Mouse (Mus musculus) splenic B cell, adult 2 months (primary cell): ENCODE results near the gene Tmem147.
"Not testable (repeated sequence)": the region's sequence is repeated elsewhere in the genome, so short reads cannot be mapped to it uniquely, and the experiment has no call there.

Experiments used
- DNase-seq: peaks from one replicate; pipeline ENCODE4 v3.0.0-alpha.2; 2011; ENCODE audit warnings: low read depth, low spot score
- H3K27me3 ChIP-seq: 2 replicates; pipeline ENCODE4 v1.6.1; 2012; ENCODE audit warnings: mild to moderate bottlenecking, low read length, moderate library complexity, mixed read lengths; ENCODE audit not compliant: control insufficient read depth, poor library complexity, insufficient read depth, severe bottlenecking
- H3K36me3 ChIP-seq: 2 replicates; pipeline ENCODE4 v1.6.1; 2012; ENCODE audit warnings: mild to moderate bottlenecking, low read length, moderate library complexity, mixed read lengths; ENCODE audit not compliant: control insufficient read depth, poor library complexity, insufficient read depth, severe bottlenecking

Gene Tmem147

DNA sequence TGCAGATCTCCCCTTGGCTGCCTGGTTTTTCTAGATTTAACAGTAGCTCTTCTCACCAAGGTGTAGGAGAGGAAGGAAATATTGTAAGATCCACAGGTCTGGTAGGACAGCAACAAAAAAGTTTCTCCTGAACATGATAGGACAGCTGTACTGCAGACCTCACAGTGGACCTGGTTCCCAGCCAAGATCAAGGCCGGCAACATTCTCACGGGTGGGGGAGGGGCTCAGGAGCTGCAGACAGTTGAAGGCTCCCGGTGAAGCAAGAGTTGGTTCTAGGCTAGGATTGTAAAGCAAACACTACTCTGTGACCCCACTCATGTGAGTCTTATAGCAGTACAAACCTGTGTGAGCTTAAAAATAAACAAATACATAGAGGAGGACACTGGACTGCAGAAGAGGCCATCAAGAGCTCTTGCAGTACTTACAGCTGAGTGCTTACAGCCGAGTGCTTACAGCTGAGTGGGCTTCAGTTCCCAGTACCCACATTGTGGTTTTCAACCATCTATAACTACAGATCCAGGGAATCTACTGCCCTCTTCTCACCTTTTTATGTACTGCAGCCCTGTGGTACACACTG is 14.8 kb upstream of the Tmem147 start:
- Histone ChIP-seq H3K36me3 (no peaks in the 10 kb centered on the region), H3K27me3 (no peaks in the 10 kb centered on the region)
- no peak for DNase-seq

DNA sequence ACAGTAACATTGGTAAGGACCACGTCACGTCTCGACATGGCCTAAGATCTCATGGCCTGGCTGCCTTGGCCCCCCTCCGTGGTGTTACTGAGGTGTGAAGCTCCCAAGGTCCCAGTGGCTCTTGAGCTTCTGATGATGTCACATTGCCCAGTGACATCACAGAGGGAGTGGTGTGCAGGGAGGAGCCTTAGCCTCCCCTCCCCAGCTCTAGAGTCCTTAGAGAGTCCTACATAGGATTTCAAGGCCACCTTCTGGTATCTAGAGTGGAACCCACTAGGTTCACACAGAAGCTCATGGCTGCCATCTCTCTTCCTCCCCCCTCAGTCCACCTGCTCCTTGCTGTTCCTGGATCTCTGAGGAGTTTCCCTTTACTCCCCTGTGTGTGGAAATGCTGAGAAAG is 14.3 kb upstream of the Tmem147 start, which contains the start of gene Gapdhs:
Gene Gapdhs (minus strand): TSS at position 65 of the 400 bp plus-strand sequence.
- not testable (repeated sequence) for H3K27me3 ChIP-seq, H3K36me3 ChIP-seq, DNase-seq

DNA sequence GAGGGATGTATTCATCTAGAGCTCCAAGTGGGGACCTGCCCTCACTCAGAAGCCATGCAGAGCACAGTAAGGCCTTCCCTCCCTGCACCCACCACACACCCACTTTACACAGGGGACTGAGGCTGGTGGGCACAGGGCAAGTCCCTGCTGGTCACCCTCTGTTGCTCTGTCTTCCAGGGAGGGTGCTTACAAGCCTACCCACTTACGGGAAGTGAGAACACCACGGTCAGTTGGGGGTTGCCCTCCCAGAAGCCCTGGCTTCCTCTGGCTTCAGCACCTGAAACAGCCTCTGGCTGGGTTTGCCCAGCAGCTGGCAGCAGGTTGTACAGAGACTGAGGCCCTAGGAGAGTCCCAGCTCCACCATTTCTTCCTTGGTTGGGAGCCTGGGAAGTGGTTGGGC is 13.2 kb upstream of the Tmem147 start:
- H3K27me3 ChIP-seq, H3K36me3 ChIP-seq: not testable (repeated sequence)
- peak; percentile 66 for DNase-seq

DNA sequence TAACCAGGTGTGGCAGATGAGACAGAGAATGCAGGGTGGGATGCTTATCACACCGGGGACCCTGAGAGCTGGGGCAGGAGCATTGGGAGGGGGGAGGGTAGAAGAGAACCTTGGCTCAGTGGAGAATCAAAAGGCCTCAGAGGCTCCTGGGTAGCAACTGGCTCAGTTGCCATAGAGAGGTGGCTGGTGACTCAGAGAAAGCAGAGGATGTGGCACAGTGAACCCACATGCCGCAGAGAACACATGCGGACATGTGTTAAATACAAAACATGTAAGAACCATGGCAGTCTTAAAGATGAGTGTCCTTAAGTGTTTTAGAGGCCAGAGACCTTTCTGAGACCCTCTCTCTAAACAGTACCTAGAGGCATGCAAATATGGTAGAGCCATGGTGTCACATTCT is 6.9 kb upstream of the Tmem147 start:
- Histone ChIP-seq H3K36me3 (peaks cover 8% of the 10 kb centered on the region; the same call in 1 of the 2 replicates), H3K27me3 (no peaks in the 10 kb centered on the region)
- no peak for DNase-seq

DNA sequence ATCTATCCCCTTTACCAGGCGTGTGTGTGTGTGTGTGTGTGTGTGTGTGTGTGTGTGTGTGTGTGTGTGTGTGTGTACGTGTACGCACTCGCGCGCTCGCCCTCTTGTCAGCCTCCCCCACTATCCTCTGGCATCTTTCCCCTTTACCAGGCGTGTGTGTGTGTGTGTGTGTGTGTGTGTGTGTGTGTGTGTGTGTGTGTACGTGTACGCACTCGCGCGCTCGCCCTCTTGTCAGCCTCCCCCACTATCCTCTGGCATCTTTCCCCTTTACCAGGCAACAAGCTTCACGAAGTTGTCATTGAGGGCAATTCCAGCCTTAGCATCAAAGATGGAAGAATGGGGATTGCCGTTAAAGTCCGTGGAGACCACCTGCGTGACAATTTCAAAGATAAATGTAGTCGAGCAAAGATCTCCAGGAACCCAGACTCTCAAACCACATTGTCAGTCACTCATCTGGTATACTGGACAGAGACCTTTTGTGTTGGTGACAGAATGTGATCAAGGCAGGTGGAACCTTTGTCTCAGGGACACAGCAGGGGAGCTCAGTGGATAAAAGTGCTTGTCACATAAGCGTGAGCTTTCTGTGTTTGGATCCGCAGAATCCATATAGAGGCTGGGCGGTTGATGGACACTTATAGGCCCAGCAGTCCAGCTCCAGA is 853 bp upstream of the Tmem147 start:
- not testable (repeated sequence) for H3K36me3 ChIP-seq, DNase-seq, H3K27me3 ChIP-seq

DNA sequence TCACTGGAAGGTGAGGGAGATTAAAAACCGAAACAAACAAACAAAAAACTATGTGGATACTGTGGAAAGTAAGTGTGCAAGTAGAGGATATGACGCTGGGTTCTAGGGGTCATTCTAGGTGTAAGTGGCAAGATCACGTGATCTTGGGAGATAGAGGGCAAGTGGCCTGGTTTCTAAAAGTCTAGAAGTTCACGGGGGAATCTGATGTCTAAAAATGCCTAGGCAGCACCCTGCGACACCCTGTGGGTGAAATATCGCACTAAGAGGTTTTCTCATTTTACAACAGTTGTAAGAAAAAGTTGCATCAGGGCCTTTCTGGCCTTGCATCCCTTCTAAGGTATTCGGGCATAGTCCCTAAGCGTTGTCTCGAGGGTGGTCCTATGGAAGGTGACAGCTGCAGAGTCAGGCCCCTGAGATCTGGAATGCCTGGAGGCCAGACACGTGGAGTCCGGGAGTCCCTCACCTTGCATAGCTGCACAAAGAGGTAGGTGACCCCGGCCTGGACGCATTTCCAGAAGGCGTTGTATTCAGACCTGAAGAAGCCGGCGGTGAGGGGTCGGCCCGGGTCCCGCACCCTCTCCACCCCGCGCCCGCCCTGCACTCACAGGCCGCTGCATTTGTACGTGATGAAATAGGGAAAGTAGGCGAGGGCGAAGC is 473 bp downstream of the Tmem147 start:
- peak; percentile 23 for DNase-seq
- H3K36me3 ChIP-seq, result peaks cover 4% of the 10 kb centered on the region; the same call in 1 of the 2 replicates
- H3K27me3 ChIP-seq, result no peaks in the 10 kb centered on the region

DNA sequence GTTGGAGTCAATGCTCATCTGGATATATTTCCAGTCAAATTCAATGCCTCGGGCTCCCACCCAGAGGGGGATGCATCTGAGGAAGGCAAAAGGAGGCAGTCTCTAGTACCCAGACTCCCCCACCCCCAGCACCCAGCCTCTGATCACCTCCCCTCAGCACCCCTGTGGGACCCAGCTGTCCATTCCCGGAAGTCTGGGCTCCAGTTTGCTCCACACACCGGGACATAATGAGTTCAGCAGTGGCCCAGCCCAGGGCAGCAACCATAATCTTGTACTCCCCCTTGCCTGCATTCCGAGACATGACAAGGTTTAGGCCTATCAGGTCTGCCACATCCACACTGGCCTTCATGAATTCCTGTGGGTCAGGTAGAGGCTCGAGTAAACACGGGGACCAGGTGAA is 1.1 kb downstream of the Tmem147 start:
- DNase-seq, result no peak
- Histone ChIP-seq H3K27me3 (no peaks in the 10 kb centered on the region), H3K36me3 (peaks cover 4% of the 10 kb centered on the region; the same call in 1 of the 2 replicates)

- DNase-seq, result no peak
- H3K36me3 ChIP-seq, result no peaks in the 10 kb centered on the region; the same call in 1 of the 2 replicates
- H3K27me3 ChIP-seq, result no peaks in the 10 kb centered on the region
Measured at GRCm38 (mm10) chr7:30723274-30723953, 5.9 kb downstream of the Tmem147 start.

GRCm38 (mm10) chr7:30721286-30721685 is 8.1 kb downstream of the Tmem147 start:
- no peak for DNase-seq
- Histone ChIP-seq H3K36me3 (no peaks in the 10 kb centered on the region), H3K27me3 (no peaks in the 10 kb centered on the region)

GRCm38 (mm10) chr7:30719669-30720068 is 9.7 kb downstream of the Tmem147 start:
- 0 out of 2 replicates have a peak, but pooled peaks cover 2% of the 10 kb centered on the region for H3K27me3 ChIP-seq
- H3K36me3 ChIP-seq, result no peaks in the 10 kb centered on the region
- DNase-seq, result no peak

DNA sequence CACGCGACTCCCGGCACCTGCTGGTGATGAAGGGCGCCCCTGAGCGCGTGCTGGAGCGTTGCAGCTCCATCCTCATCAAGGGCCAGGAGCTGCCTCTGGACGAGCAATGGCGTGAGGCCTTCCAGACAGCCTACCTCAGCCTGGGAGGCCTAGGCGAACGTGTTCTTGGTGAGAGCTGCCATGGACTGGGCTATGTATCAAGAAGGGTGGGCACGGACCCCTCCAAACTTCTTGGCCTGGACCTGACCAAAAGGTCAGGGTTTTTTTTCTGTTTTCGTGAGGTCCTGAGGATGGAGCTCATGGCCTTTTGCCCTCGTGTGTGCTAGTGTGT is 11.7 kb downstream of the Tmem147 start:
- H3K36me3 ChIP-seq, result no peaks in the 10 kb centered on the region
- no peak for DNase-seq
- 0 out of 2 replicates have a peak, but pooled peaks cover 2% of the 10 kb centered on the region for H3K27me3 ChIP-seq

DNA sequence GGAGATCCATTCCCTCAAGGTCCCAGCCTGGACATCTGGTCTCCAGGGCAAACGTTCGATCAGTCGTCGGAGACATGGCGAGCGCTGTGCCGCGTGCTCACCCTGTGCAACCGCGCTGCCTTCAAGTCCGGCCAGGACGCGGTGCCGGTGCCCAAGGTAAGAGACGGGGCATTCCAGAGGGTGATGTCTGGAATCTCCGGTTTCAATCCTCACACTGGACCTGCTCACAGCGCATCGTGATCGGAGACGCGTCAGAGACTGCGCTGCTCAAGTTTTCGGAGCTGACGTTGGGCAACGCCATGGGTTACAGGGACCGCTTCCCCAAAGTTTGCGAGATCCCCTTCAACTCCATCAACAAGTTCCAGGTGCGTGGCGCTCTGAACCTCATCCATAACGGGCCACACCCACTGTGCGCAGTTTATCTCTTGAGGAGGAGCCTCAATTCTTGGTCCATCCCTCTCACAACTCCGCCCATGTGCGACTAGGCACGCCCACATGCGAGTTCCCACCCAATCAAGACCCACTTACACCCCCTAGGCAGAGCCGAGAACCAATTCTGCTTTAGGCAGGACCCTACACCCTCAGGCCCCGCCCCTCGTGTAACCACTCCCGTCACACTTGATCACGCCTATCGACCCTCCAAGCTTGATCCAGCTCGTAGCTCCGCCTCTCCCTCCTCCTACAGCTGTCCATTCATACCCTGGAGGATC is 12.2 kb downstream of the Tmem147 start:
- peak; percentile 85 for DNase-seq
- H3K36me3 ChIP-seq, result no peaks in the 10 kb centered on the region
- 0 out of 2 replicates have a peak, but pooled peaks cover 2% of the 10 kb centered on the region for H3K27me3 ChIP-seq

GRCm38 (mm10) chr7:30711942-30712341 is 17.4 kb downstream of the Tmem147 start, which contains the start of gene Atp4a:
TSS of gene Atp4a (plus strand) at chr7:30712209.
- no peaks in the 10 kb centered on the region for H3K36me3 ChIP-seq
- no peak for DNase-seq
- H3K27me3 ChIP-seq, result 0 out of 2 replicates have a peak, but pooled peaks cover 2% of the 10 kb centered on the region

DNA sequence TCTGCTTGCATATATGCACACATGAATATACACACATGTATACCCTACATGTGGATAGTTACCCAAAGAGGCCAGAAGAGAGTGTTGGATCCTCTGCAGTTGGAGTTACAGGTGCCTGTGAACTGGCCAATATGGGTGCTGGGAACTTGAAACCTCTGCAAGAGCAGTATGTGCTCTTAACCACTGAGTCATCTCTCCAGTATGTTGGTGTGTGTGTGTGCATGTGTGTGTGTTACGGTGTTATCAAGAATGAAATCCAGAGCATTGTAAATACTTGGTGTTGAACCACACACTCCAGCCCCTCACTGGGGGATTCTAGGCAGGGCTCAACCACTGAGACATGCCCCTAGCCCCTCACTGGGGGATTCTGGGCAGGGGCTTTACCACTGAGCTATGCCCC is 21.9 kb downstream of the Tmem147 start:
- Histone ChIP-seq H3K36me3 (no peaks in the 10 kb centered on the region), H3K27me3 (no peaks in the 10 kb centered on the region)
- no peak for DNase-seq
